In the genomic region with DNA sequence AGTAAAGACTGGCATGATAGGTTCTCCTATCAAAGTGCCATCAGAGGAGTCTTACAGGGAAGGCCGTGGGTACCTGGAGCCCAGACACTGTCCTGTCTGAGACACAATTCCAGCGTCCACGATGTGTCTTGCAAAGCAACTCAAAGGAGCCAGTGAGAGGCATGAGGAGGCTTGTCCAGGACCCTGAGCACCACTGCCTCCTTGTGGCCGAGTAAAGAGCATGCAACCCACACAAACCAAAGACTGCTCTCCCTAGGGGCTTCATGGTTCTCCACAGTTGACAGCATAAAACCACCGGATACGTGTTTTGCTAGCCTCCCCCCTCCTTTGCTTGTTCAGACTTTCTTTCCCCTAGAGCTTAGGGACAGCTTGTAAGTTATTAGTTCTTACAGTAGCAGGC, we compare ENCODE assay signal across 9 mouse cellular contexts. TPM values are rescaled to one million over a fixed set of nuclear protein-coding genes. Genes with fewer than 3 reads are reported as not detected.
DNase-seq lines count a peak whose midpoint lies in the region; ATAC-seq and TF ChIP-seq lines count a peak whose summit lies in the region.
"Had no signal": no experiment of that assay in that cellular context is flagged by ENCODE, and none has a peak within 500 bp of the region (broad histone marks: within the 10 kb centered on the region; RNA-seq: fewer than 3 reads in every experiment).

No protein-coding gene starts in this region.

- H3K4me2 ChIP-seq in liver, postnatal 0 days (ENCODE audit: low read depth, low read length) = no peak overlapping the region
- H3K4me2 ChIP-seq: limb, embryonic 15.5 days had no signal

- peaks cover 3% of the 10 kb centered on the region; the same call in 1 of the 2 replicates for H3K4me1 ChIP-seq in liver, postnatal 0 days (ENCODE audit: insufficient read depth)
- H3K4me1 ChIP-seq in spleen, adult 2 months (ENCODE audit: control insufficient read depth, insufficient read depth, insufficient read length) = peaks cover 10% of the 10 kb centered on the region; the same call in 1 of the 2 replicates

- H3K4me3 ChIP-seq in liver, postnatal 0 days (ENCODE audit: low read depth, low read length) = no peak overlapping the region
- H3K4me3 ChIP-seq in spleen, adult 2 months (ENCODE audit: extremely low read depth, insufficient read depth, insufficient read length) = no peak overlapping the region
- H3K4me3 ChIP-seq: limb, embryonic 15.5 days had no signal

- 32% methylated on average over 6 of the region's 6 CpGs for WGBS in liver, postnatal 0 days (ENCODE audit: insufficient replicate concordance)
- WGBS in spleen, adult 2 months = 26% methylated on average over 6 of the region's 6 CpGs

- H3K9me3 ChIP-seq in liver, postnatal 0 days (ENCODE audit: low read length) = no peaks in the 10 kb centered on the region
- H3K9me3 ChIP-seq: limb, embryonic 15.5 days had no signal

- no peaks in the 10 kb centered on the region for H3K36me3 ChIP-seq in liver, postnatal 0 days (replicated peaks; ENCODE audit: insufficient read depth, low read length)
- H3K36me3 ChIP-seq in spleen, adult 2 months (ENCODE audit: control insufficient read depth, insufficient read depth, low read length) = no peaks in the 10 kb centered on the region
- H3K36me3 ChIP-seq: limb, embryonic 15.5 days had no signal

- DNase-seq in gastrocnemius, postnatal 10 days = peak; percentile 53
- DNase-seq in gastrocnemius, postnatal 36 days = no peak
- DNase-seq in right cerebral cortex, postnatal 14 days = peak; percentile 63
- DNase-seq in right cerebral cortex, adult 2 months (ENCODE audit: low spot score in 2 of 2) = no peak
- peak; percentile 74 for DNase-seq in embryo, embryonic 10.5 days (ENCODE audit: low spot score)
- DNase-seq in liver, postnatal 0 days = peak; percentile 68
- DNase-seq in spleen, adult 2 months (ENCODE audit: low read depth in 1 of 2, low spot score in 2 of 2) = peak; percentile 58 to 72
- DNase-seq in frontal cortex, adult 2 months (ENCODE audit: extremely low spot score in 1 of 2, low spot score in 1 of 2) = no peak

- intact Hi-C loops in gastrocnemius, postnatal 36 days (cut with DNase I) = loop anchor here (2.0 to 5.0 kb wide), 2 partner anchors 40 to 61 kb away; partner anchors contain the start of gene Fry

- peak; percentile 50; the same call in 1 of the 2 replicates for ATAC-seq in liver, postnatal 0 days

- no peak for TF ChIP-seq POLR2A in spleen, adult 2 months (IDR thresholded peaks at IDR 0.05; ENCODE audit: low read depth, low read length)

- H3K9ac ChIP-seq in liver, postnatal 0 days (replicated peaks) = no peak overlapping the region
- H3K9ac ChIP-seq: limb, embryonic 15.5 days had no signal

- peak; percentile 84 for TF ChIP-seq CTCF in liver, postnatal 0 days (IDR thresholded peaks at IDR 0.05; ENCODE audit: low read depth)
- TF ChIP-seq CTCF in spleen, adult 2 months (IDR thresholded peaks at IDR 0.05; ENCODE audit: extremely low read depth, insufficient read depth, insufficient read length, insufficient replicate concordance) = peak; percentile 80; the same call in 1 of the 2 replicates

- no peak overlapping the region for H3K27ac ChIP-seq in liver, postnatal 0 days (ENCODE audit: low read depth)
- H3K27ac ChIP-seq in spleen, adult 2 months (ENCODE audit: insufficient read depth, low read length) = no peak overlapping the region
- H3K27ac ChIP-seq: limb, embryonic 15.5 days had no signal

- no peak for TF ChIP-seq EP300 in liver, postnatal 0 days (IDR thresholded peaks at IDR 0.05; ENCODE audit: low read depth)

- H3K27me3 ChIP-seq in liver, postnatal 0 days (ENCODE audit: insufficient read depth, low read length) = no peaks in the 10 kb centered on the region
- H3K27me3 ChIP-seq in spleen, adult 2 months (ENCODE audit: control insufficient read depth, insufficient read depth, low read length) = no peaks in the 10 kb centered on the region
- H3K27me3 ChIP-seq: limb, embryonic 15.5 days had no signal

RNA-seq across cellular contexts. Expression of gene Fry, which starts 39.2 kb away (rescaled TPM):
- 10 to 100 TPM; 77.1 to 89.4 TPM for total RNA-seq in gastrocnemius, postnatal 10 days (2021)
- total RNA-seq in gastrocnemius, postnatal 36 days (2021) = 10 to 100 TPM; 78.8 to 85.5 TPM
- 2.0 and 3.2 TPM in 2 replicates for polyA plus RNA-seq in liver, postnatal 0 days (2015; fragmentation: Nextera tagmentation; extraction: Ambion mirVana)
- polyA plus RNA-seq in spleen, adult 2 months (2012; rRNA removed) = 9.2 and 9.9 TPM in 2 replicates
- 73.7 and 80.9 TPM in 2 replicates for polyA plus RNA-seq in frontal cortex, adult 2 months (2012; rRNA removed)

Comparison
In these comparisons a context has a peak if more than half of its experiments do, and no peak if none do; other contexts are left out.
1. DNase-seq: peak in gastrocnemius, postnatal 10 days (single experiment), right cerebral cortex, postnatal 14 days (single experiment), embryo, embryonic 10.5 days (single experiment), liver, postnatal 0 days (single experiment) and spleen, adult 2 months (2 of 2); none in gastrocnemius, postnatal 36 days (0 of 2), right cerebral cortex, adult 2 months (0 of 2) and frontal cortex, adult 2 months (0 of 2).